Mouse (Mus musculus): ENCODE measurements around the gene Traf3. TPM values are rescaled to one million over a fixed set of nuclear protein-coding genes. Genes with fewer than 3 reads are reported as not detected.

Gene Traf3
- polyA plus RNA-seq, 1 experiment, result 29.8 TPM

DNA sequence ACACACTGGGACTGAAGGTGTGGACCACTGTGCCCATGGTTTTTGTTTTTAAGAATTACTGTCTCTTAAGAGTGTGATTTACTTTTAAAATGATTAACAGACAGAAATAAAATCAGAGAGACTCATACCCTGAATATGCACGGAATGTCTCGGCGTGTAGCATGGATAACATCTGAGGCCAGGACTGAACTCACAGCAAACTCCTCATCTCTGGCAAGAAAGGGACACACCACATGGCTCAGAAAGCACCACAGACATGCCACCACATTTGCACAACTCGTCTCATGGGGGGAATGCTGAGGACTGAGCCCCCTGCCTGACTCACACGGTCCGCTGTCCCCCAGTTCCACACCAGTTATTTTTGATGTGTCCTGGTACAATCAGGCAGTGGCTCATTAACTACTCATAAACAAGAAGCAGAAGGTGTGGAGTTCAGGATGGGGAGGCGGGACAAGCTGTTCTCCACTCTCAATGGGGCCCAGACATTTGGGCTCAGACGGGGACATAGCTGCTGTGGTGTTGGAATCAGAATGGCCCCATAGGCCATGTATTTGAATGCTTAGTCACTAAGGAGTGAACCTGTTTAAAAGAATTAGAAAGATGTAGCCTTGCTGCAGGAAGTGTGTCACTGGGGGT lies 137.7 kb downstream of the Traf3 start:
- 88% methylated on average over 8 of the region's 8 CpGs for WGBS
- Histone ChIP-seq H3K4me3 (replicated peaks; ENCODE audit: insufficient read depth, low read depth, low read length) (no peak overlapping the region), H3K27me3 (ENCODE audit: control insufficient read depth, insufficient read depth, low read length) (no peaks in the 10 kb centered on the region), H3K27ac (ENCODE audit: insufficient read depth, low read length) (no peak overlapping the region), H3K4me1 (ENCODE audit: control insufficient read depth, insufficient read depth, low read length) (no peaks in the 10 kb centered on the region)
- DNase-seq, result no peak
- TF ChIP-seq POLR2A (IDR thresholded peaks at IDR 0.05; ENCODE audit: borderline replicate concordance, insufficient read depth, low read length), result no peak
- no peak for TF ChIP-seq CTCF (IDR thresholded peaks at IDR 0.05; ENCODE audit: borderline replicate concordance, insufficient read depth, low read depth, low read length)

- Histone ChIP-seq H3K4me1 (ENCODE audit: control insufficient read depth, insufficient read depth, low read length) (no peaks in the 10 kb centered on the region), H3K27ac (ENCODE audit: insufficient read depth, low read length) (no peak overlapping the region), H3K4me3 (replicated peaks; ENCODE audit: insufficient read depth, low read depth, low read length) (no peak overlapping the region), H3K27me3 (ENCODE audit: control insufficient read depth, insufficient read depth, low read length) (no peaks in the 10 kb centered on the region)
- no peak for TF ChIP-seq CTCF (IDR thresholded peaks at IDR 0.05; ENCODE audit: borderline replicate concordance, insufficient read depth, low read depth, low read length)
- TF ChIP-seq POLR2A (IDR thresholded peaks at IDR 0.05; ENCODE audit: borderline replicate concordance, insufficient read depth, low read length), result no peak
- no peak for DNase-seq
- WGBS, result 24% methylated on average over 8 of the region's 8 CpGs
Measured at GRCm38 (mm10) chr12:111306821-111307220, 140.7 kb downstream of the Traf3 start.

DNA sequence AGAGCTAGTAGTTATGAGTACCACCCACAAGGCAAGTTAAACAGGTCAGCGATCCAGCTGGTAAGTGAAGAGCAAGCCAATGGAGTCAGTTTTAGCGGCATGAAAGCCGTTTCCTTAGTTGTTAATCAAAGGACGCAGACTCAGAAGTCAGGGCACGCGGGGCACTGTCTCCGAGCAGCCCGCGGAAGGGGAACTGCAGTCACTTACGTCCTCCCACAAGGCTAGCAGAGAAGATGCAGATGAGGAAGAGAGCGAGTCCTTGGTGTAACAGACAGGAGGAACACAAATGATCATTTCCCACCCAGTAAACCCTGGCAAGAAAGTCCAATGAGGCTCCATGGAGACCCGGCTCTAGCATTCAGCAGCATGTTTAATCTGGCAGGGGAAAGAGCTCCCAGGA lies 143.1 kb downstream of the Traf3 start:
- Histone ChIP-seq H3K27me3 (ENCODE audit: control insufficient read depth, insufficient read depth, low read length) (no peaks in the 10 kb centered on the region), H3K4me1 (ENCODE audit: control insufficient read depth, insufficient read depth, low read length) (no peaks in the 10 kb centered on the region), H3K27ac (ENCODE audit: insufficient read depth, low read length) (no peak overlapping the region), H3K4me3 (replicated peaks; ENCODE audit: insufficient read depth, low read depth, low read length) (no peak overlapping the region)
- no peak for TF ChIP-seq CTCF (IDR thresholded peaks at IDR 0.05; ENCODE audit: borderline replicate concordance, insufficient read depth, low read depth, low read length)
- TF ChIP-seq POLR2A (IDR thresholded peaks at IDR 0.05; ENCODE audit: borderline replicate concordance, insufficient read depth, low read length), result no peak
- no peak for DNase-seq
- 82% methylated on average over 12 of the region's 12 CpGs for WGBS

GRCm38 (mm10) chr12:111309931-111310330 lies 143.8 kb downstream of the Traf3 start:
- no peaks in the 10 kb centered on the region for H3K27me3 ChIP-seq (ENCODE audit: control insufficient read depth, insufficient read depth, low read length)
- TF ChIP-seq POLR2A (IDR thresholded peaks at IDR 0.05; ENCODE audit: borderline replicate concordance, insufficient read depth, low read length) (no peak), CTCF (IDR thresholded peaks at IDR 0.05; ENCODE audit: borderline replicate concordance, insufficient read depth, low read depth, low read length) (no peak)
- DNase-seq, result no peak
- WGBS, result 82% methylated on average over 14 of the region's 14 CpGs
- H3K4me3 ChIP-seq (replicated peaks; ENCODE audit: insufficient read depth, low read depth, low read length), result no peak overlapping the region
- no peak overlapping the region for H3K27ac ChIP-seq (ENCODE audit: insufficient read depth, low read length)
- H3K4me1 ChIP-seq (ENCODE audit: control insufficient read depth, insufficient read depth, low read length), result no peaks in the 10 kb centered on the region

- Histone ChIP-seq H3K4me1 (ENCODE audit: control insufficient read depth, insufficient read depth, low read length) (no peaks in the 10 kb centered on the region), H3K27ac (ENCODE audit: insufficient read depth, low read length) (no peak overlapping the region), H3K27me3 (ENCODE audit: control insufficient read depth, insufficient read depth, low read length) (no peaks in the 10 kb centered on the region), H3K4me3 (replicated peaks; ENCODE audit: insufficient read depth, low read depth, low read length) (no peak overlapping the region)
- DNase-seq, result no peak
- TF ChIP-seq POLR2A (IDR thresholded peaks at IDR 0.05; ENCODE audit: borderline replicate concordance, insufficient read depth, low read length), result no peak
- TF ChIP-seq CTCF (IDR thresholded peaks at IDR 0.05; ENCODE audit: borderline replicate concordance, insufficient read depth, low read depth, low read length), result no peak
- WGBS, result 94% methylated on average over 10 of the region's 10 CpGs
Measured at GRCm38 (mm10) chr12:111311775-111312174, 145.6 kb downstream of the Traf3 start.

DNA sequence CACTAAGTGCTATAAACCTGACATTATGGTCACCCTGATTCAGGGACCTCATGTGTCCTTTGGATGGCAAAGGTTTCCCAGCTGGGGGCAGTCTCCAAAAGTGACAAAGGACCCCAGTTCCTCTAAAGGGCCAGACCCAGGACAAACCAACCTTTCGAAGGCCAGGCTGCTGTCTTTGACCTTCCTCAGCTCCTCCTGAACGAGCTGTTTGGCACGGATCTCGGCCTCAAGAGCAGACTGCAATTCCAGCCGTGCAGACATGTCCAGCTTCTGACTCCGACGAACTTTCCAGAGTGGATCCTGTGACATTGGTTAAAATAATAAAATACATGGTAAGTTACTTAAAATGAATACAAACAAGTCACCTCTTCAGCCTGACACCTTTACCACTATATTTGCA lies 148.1 kb downstream of the Traf3 start:
- no peaks in the 10 kb centered on the region for H3K4me1 ChIP-seq (ENCODE audit: control insufficient read depth, insufficient read depth, low read length)
- WGBS, result 87% methylated on average over 7 of the region's 7 CpGs
- H3K27me3 ChIP-seq (ENCODE audit: control insufficient read depth, insufficient read depth, low read length), result no peaks in the 10 kb centered on the region
- no peak for DNase-seq
- TF ChIP-seq CTCF (IDR thresholded peaks at IDR 0.05; ENCODE audit: borderline replicate concordance, insufficient read depth, low read depth, low read length), result no peak
- no peak overlapping the region for H3K27ac ChIP-seq (ENCODE audit: insufficient read depth, low read length)
- no peak overlapping the region for H3K4me3 ChIP-seq (replicated peaks; ENCODE audit: insufficient read depth, low read depth, low read length)

Other genes starting within 250 kb of the Traf3 start
- gene Ankrd9, start 187.3 kb upstream of the Traf3 start, polyA plus RNA-seq (2012; rRNA removed), result 53.3 and 54.8 TPM in 2 replicates
- gene Rcor1, start 127.0 kb upstream of the Traf3 start, polyA plus RNA-seq (2012; rRNA removed), result 15.8 and 16.7 TPM in 2 replicates
- gene 4930595D18Rik, start 18.1 kb downstream of the Traf3 start, polyA plus RNA-seq (2012; rRNA removed), result not detected in 2 replicates
- gene Amn, start 104.7 kb downstream of the Traf3 start, polyA plus RNA-seq (2012; rRNA removed), result 6.4 and 9.6 TPM in 2 replicates
- gene Cdc42bpb, start 211.3 kb downstream of the Traf3 start, polyA plus RNA-seq (2012; rRNA removed), result 176 and 177 TPM in 2 replicates
- 1.5 and 2.5 TPM in 2 replicates for gene Lbhd2, start 240.4 kb downstream of the Traf3 start, polyA plus RNA-seq (2012; rRNA removed)

Data from cerebellum, adult 2 months (tissue).